Mouse (Mus musculus): ENCODE measurements at regions not wholly inside any gene's neighbourhood (a gene's known extent, or its start where the extent isn't known, plus 50 kb on each side); places are given as distances from the start of the nearest gene placed in this dataset.

GRCm38 (mm10) chr15:96164771-96165431, 122.4 kb upstream of the Arid2 start:
- no peak for TF ChIP-seq CTCF (IDR thresholded peaks at IDR 0.05; ENCODE audit: insufficient read depth, low read length)
- TF ChIP-seq POLR2A (IDR thresholded peaks at IDR 0.05; ENCODE audit: borderline replicate concordance, extremely low read depth, low read depth, low read length): no peak

Data from lung, adult 2 months (tissue).